Mouse (Mus musculus) liver, postnatal 0 days (tissue): ENCODE data around the gene Kif3a.

Experiments
- CTCF ChIP-seq: sonication (generic); IDR thresholded peaks from 2 replicates; pipeline ENCODE4 v1.5.1; 2016; ENCODE audit warnings: antibody characterized with exemption, low read depth
- EP300 ChIP-seq: IDR thresholded peaks from 2 replicates; pipeline ENCODE4 v1.6.1; 2016; ENCODE audit warnings: antibody characterized with exemption, low read depth, mild to moderate bottlenecking

DNA sequence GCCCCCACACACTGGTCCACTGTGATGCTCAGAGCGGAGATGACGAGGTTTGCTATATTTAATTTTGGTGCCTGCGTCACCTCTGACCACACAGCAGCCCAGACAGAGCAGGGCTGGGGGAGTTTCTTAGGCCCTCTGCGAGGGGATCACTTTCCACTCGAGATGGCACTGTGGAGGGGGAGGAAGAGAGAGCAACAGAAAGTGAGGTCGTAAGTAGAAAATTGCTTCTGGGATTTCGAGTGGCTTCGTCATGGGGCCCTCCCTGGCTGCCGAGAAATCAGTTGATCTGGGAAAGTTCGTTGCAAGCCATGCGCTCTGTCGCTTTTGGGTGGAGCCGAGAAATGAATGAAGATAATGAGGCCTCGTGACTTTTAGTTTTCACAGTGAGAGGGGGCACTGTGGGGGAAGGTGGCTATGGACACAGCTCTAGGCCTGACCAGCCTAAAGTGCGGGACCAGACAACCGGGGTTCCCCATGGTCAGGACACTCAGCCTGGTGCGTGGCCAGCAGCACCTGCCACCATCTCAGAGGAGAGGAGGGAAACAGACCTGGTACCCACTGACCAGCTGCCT is 59.7 kb downstream of the Kif3a start:
- no peak for TF ChIP-seq CTCF
- no peak; the same call in 1 of the 2 replicates for TF ChIP-seq EP300
